Mouse (Mus musculus) CH12.LX (cell line): ENCODE results near the gene Artn. TPM values are rescaled to one million over a fixed set of nuclear protein-coding genes. Genes with fewer than 3 reads are reported as not detected.

ENCODE experiments used
- DNase-seq: peaks from one replicate; pipeline ENCODE4 v3.0.0-alpha.2; 2013; ENCODE audit errors: extremely low read depth
- H3K27ac ChIP-seq: 2 replicates; pipeline ENCODE4 v1.5.1; 2012; ENCODE audit warnings: low read depth, mild to moderate bottlenecking, control low read depth, moderate library complexity; ENCODE audit not compliant: insufficient read depth
- H3K27me3 ChIP-seq: replicated peaks from 2 replicates; pipeline ENCODE3; 2012; ENCODE audit warnings: inconsistent platforms
- H3K36me3 ChIP-seq, 2 experiments: replicated peaks in 1 of 2; 2 replicates each; pipeline versions ENCODE3 to v1.6.1; 2012; ENCODE audit warnings: inconsistent platforms in 1 of 2, low read length in 1 of 2, mild to moderate bottlenecking in 1 of 2, mixed read lengths in 1 of 2, moderate library complexity in 1 of 2; ENCODE audit not compliant: control insufficient read depth in 1 of 2, insufficient read depth in 1 of 2
- H3K4me1 ChIP-seq, 2 experiments: 2 replicates each; pipeline ENCODE4 v1.6.1; 2012; ENCODE audit warnings: inconsistent platforms in 1 of 2, moderate library complexity in 1 of 2; ENCODE audit not compliant: insufficient read depth in 2 of 2, control insufficient read depth in 1 of 2
- H3K4me2 ChIP-seq: 2 replicates; pipeline ENCODE4 v1.6.1; 2012; ENCODE audit warnings: low read depth, mild to moderate bottlenecking, control low read depth; ENCODE audit not compliant: poor library complexity, insufficient read depth, severe bottlenecking
- H3K4me3 ChIP-seq, 3 experiments: fragments of 150-350 bp in 1 of 3; sonication (generic) in 1 of 3; replicated peaks in 1 of 3; 2 replicates each; pipeline versions ENCODE3 to v1.5.1; 2011 to 2012; ENCODE audit warnings: low read depth in 2 of 3, low read length in 2 of 3, mild to moderate bottlenecking in 2 of 3, moderate library complexity in 2 of 3, control low read depth in 1 of 3, improper control_type of control experiment in 1 of 3, inconsistent platforms in 1 of 3, mixed read lengths in 1 of 3; ENCODE audit not compliant: poor library complexity in 1 of 3
- H3K79me2 ChIP-seq: replicated peaks from 2 replicates; pipeline ENCODE4 v1.6.1; 2012; ENCODE audit warnings: mild to moderate bottlenecking, moderate library complexity; ENCODE audit not compliant: control insufficient read depth, poor library complexity, insufficient read depth, severe bottlenecking; ENCODE audit errors: extremely low read depth
- H3K9ac ChIP-seq: 2 replicates; pipeline ENCODE4 v1.6.1; 2012; ENCODE audit warnings: low read depth, mild to moderate bottlenecking, control low read depth, moderate library complexity; ENCODE audit not compliant: insufficient read depth
- H3K9me3 ChIP-seq: replicated peaks from 2 replicates; pipeline ENCODE3; 2012; ENCODE audit warnings: low read length, inconsistent platforms, mixed read lengths
- BHLHE40 ChIP-seq: IDR thresholded peaks from 2 replicates; pipeline ENCODE4 v1.6.1; 2011; ENCODE audit warnings: mild to moderate bottlenecking, low read depth, low read length, improper control_type of control experiment
- CHD1 ChIP-seq: IDR thresholded peaks from 2 replicates; pipeline ENCODE4 v1.6.1; 2012; ENCODE audit warnings: low read depth, low read length, improper control_type of control experiment, inconsistent platforms
- CHD2 ChIP-seq: IDR thresholded peaks from 2 replicates; pipeline ENCODE4 v1.6.1; 2011; ENCODE audit warnings: low read length, improper control_type of control experiment
- CTCF ChIP-seq, 2 experiments: IDR thresholded peaks in 1 of 2; conservative IDR thresholded peaks in 1 of 2; 2 replicates each; pipeline ENCODE4 v1.5.1; 2011 to 2012; ENCODE audit warnings: low read depth in 2 of 2, low read length in 2 of 2, improper control_type of control experiment in 1 of 2, inconsistent platforms in 1 of 2, mild to moderate bottlenecking in 1 of 2, moderate library complexity in 1 of 2
- E2F4 ChIP-seq: IDR thresholded peaks from 2 replicates; pipeline ENCODE4 v1.6.1; 2011; ENCODE audit warnings: low read depth, low read length, improper control_type of control experiment; ENCODE audit not compliant: insufficient replicate concordance
- ELF1 ChIP-seq: IDR thresholded peaks from 2 replicates; pipeline ENCODE4 v1.6.1; 2014; ENCODE audit warnings: low read depth, mild to moderate bottlenecking, inconsistent platforms, low read length, improper control_type of control experiment
- HCFC1 ChIP-seq: IDR thresholded peaks from 2 replicates; pipeline ENCODE4 v1.6.1; 2012; ENCODE audit warnings: low read depth, mild to moderate bottlenecking, inconsistent platforms, low read length, improper control_type of control experiment
- JUND ChIP-seq: conservative IDR thresholded peaks from 2 replicates; pipeline ENCODE4 v1.6.1; 2011; ENCODE audit warnings: low read depth, low read length, improper control_type of control experiment
- MAZ ChIP-seq: IDR thresholded peaks from 2 replicates; pipeline ENCODE4 v1.6.1; 2012; ENCODE audit warnings: low read depth, mild to moderate bottlenecking, inconsistent platforms, low read length, improper control_type of control experiment, moderate library complexity
- MEF2A ChIP-seq: IDR thresholded peaks from 2 replicates; pipeline ENCODE4 v1.6.1; 2014; ENCODE audit warnings: low read depth, mild to moderate bottlenecking, inconsistent platforms, low read length, improper control_type of control experiment, borderline replicate concordance
- MXI1 ChIP-seq: IDR thresholded peaks from 2 replicates; pipeline ENCODE4 v1.6.1; 2011; ENCODE audit warnings: mild to moderate bottlenecking, low read depth, low read length, improper control_type of control experiment
- MYC ChIP-seq: IDR thresholded peaks from 2 replicates; pipeline ENCODE4 v1.6.1; 2011; ENCODE audit warnings: low read depth, mild to moderate bottlenecking, improper control_type of control experiment, low read length
- NRF1 ChIP-seq: IDR thresholded peaks from 2 replicates; pipeline ENCODE4 v1.6.1; 2014; ENCODE audit warnings: low read depth, mild to moderate bottlenecking, inconsistent platforms, low read length, improper control_type of control experiment, moderate library complexity
- PAX5 ChIP-seq: IDR thresholded peaks from 2 replicates; pipeline ENCODE4 v1.6.1; 2012; ENCODE audit warnings: low read length, inconsistent platforms, mixed read lengths
- POLR2AphosphoS2 ChIP-seq: IDR thresholded peaks from 2 replicates; pipeline ENCODE4 v1.6.1; 2011; ENCODE audit warnings: low read depth, low read length, improper control_type of control experiment
- RAD21 ChIP-seq: IDR thresholded peaks from 2 replicates; pipeline ENCODE4 v1.6.1; 2011; ENCODE audit warnings: low read depth, mild to moderate bottlenecking, low read length, improper control_type of control experiment, moderate library complexity
- SMC3 ChIP-seq: IDR thresholded peaks from 2 replicates; pipeline ENCODE4 v1.6.1; 2011; ENCODE audit warnings: low read depth, low read length, improper control_type of control experiment
- TBP ChIP-seq: conservative IDR thresholded peaks from 2 replicates; pipeline ENCODE4 v1.6.1; 2011; ENCODE audit warnings: low read depth, low read length, improper control_type of control experiment
- UBTF ChIP-seq: IDR thresholded peaks from 2 replicates; pipeline ENCODE4 v1.6.1; 2012; ENCODE audit warnings: low read depth, mild to moderate bottlenecking, inconsistent platforms, low read length, improper control_type of control experiment, moderate library complexity
- USF1 ChIP-seq: IDR thresholded peaks from 2 replicates; pipeline ENCODE4 v1.6.1; 2014; ENCODE audit warnings: low read depth, mild to moderate bottlenecking, inconsistent platforms, low read length, improper control_type of control experiment
- ZKSCAN1 ChIP-seq: IDR thresholded peaks from 2 replicates; pipeline ENCODE4 v1.6.1; 2012; ENCODE audit warnings: low read depth, inconsistent platforms, low read length, improper control_type of control experiment, borderline replicate concordance
- dilution Hi-C: fragments of 300-500 bp; cut with MboI; formaldehyde crosslinking; loops from 2 replicates; pipeline ENCODE4 v1.14.3; 2020; ENCODE audit warnings: low sequenced_read_pairs; ENCODE audit not compliant: extremely low pct_unique_long_range_greater_than_20kb, extremely low pct_ligation_motif_present
- in situ Hi-C: fragments of 300-500 bp; cut with MboI; formaldehyde crosslinking; loops from 3 replicates; pipeline ENCODE4 v1.14.3; 2019; ENCODE audit warnings: low sequenced_read_pairs, low pct_ligation_motif_present, low pct_unique_long_range_greater_than_20kb, mixed read lengths
- polyA plus RNA-seq: library from polyadenylated mRNA; unstranded; fragments of >175 nt; gene quantifications from 2 replicates; pipeline ENCODE4 v1.2.1, GENCODE M21; 2012; ENCODE audit warnings: low read depth; ENCODE audit not compliant: insufficient read length
- total RNA-seq, 2 experiments: library from RNA; depleted of rRNA; stranded (reverse); fragments of 300-350 nt in 1 of 2; fragments of >200 nt in 1 of 2; gene quantifications; 2 replicates each; pipeline ENCODE4 v1.2.3; 2012 to 2014

Gene Artn
- total and polyA plus RNA-seq, 3 experiments = not detected

DNA sequence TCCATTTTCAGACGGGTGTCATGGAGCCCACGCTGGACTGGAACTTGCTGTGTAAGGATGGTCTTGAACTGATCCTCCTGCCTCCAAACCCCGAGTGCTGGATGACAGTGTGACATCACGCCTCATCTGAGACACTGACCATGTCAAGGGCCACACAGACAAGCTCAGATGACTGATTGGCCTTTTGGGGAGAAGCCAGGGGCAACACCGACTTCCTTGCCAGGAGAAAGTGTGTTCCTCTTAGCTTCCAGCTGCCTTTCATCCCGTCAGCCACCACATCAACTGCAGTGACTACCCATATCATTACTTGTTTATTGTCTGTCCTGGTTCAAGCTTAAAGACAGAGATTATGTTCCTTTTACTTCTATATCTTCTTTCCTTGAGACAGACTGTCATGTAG, 4.6 kb downstream of the Artn start:
- no peak overlapping the region for H3K4me2 ChIP-seq
- no peaks in the 10 kb centered on the region for H3K79me2 ChIP-seq
- TF ChIP-seq TBP (no peak), CTCF (conservative IDR thresholded peaks at IDR 0.05 in 1 of 2, IDR thresholded peaks at IDR 0.05 in 1 of 2; ENCODE audit: low read depth in 2 of 2, low read length in 2 of 2) (no peak)
- in situ Hi-C loops = loop anchor here (5.0 kb wide), 1 partner anchor 162 kb away; no protein-coding TSS in a partner anchor
- no peaks in the 10 kb centered on the region for H3K36me3 ChIP-seq
- H3K4me3 ChIP-seq = no peak overlapping the region
- no peak overlapping the region for H3K27ac ChIP-seq
- dilution Hi-C loops = no loop called here
- no peaks in the 10 kb centered on the region for H3K27me3 ChIP-seq
- DNase-seq = no peak
- no peaks in the 10 kb centered on the region for H3K9me3 ChIP-seq
- H3K4me1 ChIP-seq = peaks cover 2 to 21% of the 10 kb centered on the region in 2 experiments; a peak in 2 of 4 replicates
- no peak overlapping the region for H3K9ac ChIP-seq

DNA sequence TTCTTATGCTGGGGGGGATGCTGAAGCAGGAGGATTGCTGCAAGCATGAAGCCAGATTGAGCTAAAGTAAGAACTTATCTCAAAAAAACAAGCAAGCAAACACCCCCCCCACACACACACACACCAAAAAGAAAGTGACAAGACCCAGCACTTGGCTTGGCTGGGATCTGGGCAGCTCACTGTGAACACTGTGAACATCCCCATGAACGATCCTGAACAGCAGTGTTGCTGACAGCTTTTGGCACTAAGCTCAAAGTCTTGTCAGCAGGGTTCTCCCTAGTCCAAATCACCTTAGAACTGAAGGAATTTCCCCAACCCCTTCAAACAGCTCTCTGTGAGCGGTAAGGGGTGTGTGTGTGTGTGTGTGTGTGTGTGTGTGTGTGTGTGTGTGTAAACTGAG, 6.1 kb downstream of the Artn start:
- H3K9me3 ChIP-seq = no peaks in the 10 kb centered on the region
- dilution Hi-C loops (no loop called here), in situ Hi-C loops (no loop called here)
- no peak overlapping the region for H3K4me2 ChIP-seq
- no peak for DNase-seq
- no peak overlapping the region for H3K4me3 ChIP-seq
- peaks cover 2 to 17% of the 10 kb centered on the region in 2 experiments; a peak in 2 of 4 replicates for H3K4me1 ChIP-seq
- no peak overlapping the region for H3K9ac ChIP-seq
- no peaks in the 10 kb centered on the region for H3K36me3 ChIP-seq
- TF ChIP-seq MEF2A (no peak), MAZ (no peak), PAX5 (no peak), ELF1 (no peak), HCFC1 (no peak), E2F4 (no peak), RAD21 (no peak), CHD1 (no peak), UBTF (no peak), SMC3 (no peak), BHLHE40 (no peak), JUND (no peak), MXI1 (no peak), USF1 (no peak), NRF1 (no peak), CTCF (conservative IDR thresholded peaks at IDR 0.05 in 1 of 2, IDR thresholded peaks at IDR 0.05 in 1 of 2; ENCODE audit: low read depth in 2 of 2, low read length in 2 of 2) (no peak), MYC (no peak), CHD2 (no peak), POLR2AphosphoS2 (no peak), ZKSCAN1 (no peak)
- no peaks in the 10 kb centered on the region for H3K27me3 ChIP-seq
- no peak overlapping the region for H3K27ac ChIP-seq
- no peaks in the 10 kb centered on the region for H3K79me2 ChIP-seq
